Mouse (Mus musculus) CH12.LX (cell line): ENCODE data around the gene Tmem132c. TPM values are rescaled to one million over a fixed set of nuclear protein-coding genes. Genes with fewer than 3 reads are reported as not detected.

Source experiments
- DNase-seq: peaks from one replicate; pipeline ENCODE4 v3.0.0-alpha.2; 2013; ENCODE audit errors: extremely low read depth
- H3K27ac ChIP-seq: 2 replicates; pipeline ENCODE4 v1.5.1; 2012; ENCODE audit warnings: low read depth, mild to moderate bottlenecking, control low read depth, moderate library complexity; ENCODE audit not compliant: insufficient read depth
- H3K27me3 ChIP-seq: replicated peaks from 2 replicates; pipeline ENCODE3; 2012; ENCODE audit warnings: inconsistent platforms
- H3K36me3 ChIP-seq, 2 experiments: replicated peaks in 1 of 2; 2 replicates each; pipeline versions ENCODE3 to v1.6.1; 2012; ENCODE audit warnings: inconsistent platforms in 1 of 2, low read length in 1 of 2, mild to moderate bottlenecking in 1 of 2, mixed read lengths in 1 of 2, moderate library complexity in 1 of 2; ENCODE audit not compliant: control insufficient read depth in 1 of 2, insufficient read depth in 1 of 2
- H3K4me1 ChIP-seq, 2 experiments: 2 replicates each; pipeline ENCODE4 v1.6.1; 2012; ENCODE audit warnings: inconsistent platforms in 1 of 2, moderate library complexity in 1 of 2; ENCODE audit not compliant: insufficient read depth in 2 of 2, control insufficient read depth in 1 of 2
- H3K4me2 ChIP-seq: 2 replicates; pipeline ENCODE4 v1.6.1; 2012; ENCODE audit warnings: low read depth, mild to moderate bottlenecking, control low read depth; ENCODE audit not compliant: poor library complexity, insufficient read depth, severe bottlenecking
- H3K4me3 ChIP-seq, 3 experiments: fragments of 150-350 bp in 1 of 3; sonication (generic) in 1 of 3; replicated peaks in 1 of 3; 2 replicates each; pipeline versions ENCODE3 to v1.5.1; 2011 to 2012; ENCODE audit warnings: low read depth in 2 of 3, low read length in 2 of 3, mild to moderate bottlenecking in 2 of 3, moderate library complexity in 2 of 3, control low read depth in 1 of 3, improper control_type of control experiment in 1 of 3, inconsistent platforms in 1 of 3, mixed read lengths in 1 of 3; ENCODE audit not compliant: poor library complexity in 1 of 3
- H3K79me2 ChIP-seq: replicated peaks from 2 replicates; pipeline ENCODE4 v1.6.1; 2012; ENCODE audit warnings: mild to moderate bottlenecking, moderate library complexity; ENCODE audit not compliant: control insufficient read depth, poor library complexity, insufficient read depth, severe bottlenecking; ENCODE audit errors: extremely low read depth
- H3K9ac ChIP-seq: 2 replicates; pipeline ENCODE4 v1.6.1; 2012; ENCODE audit warnings: low read depth, mild to moderate bottlenecking, control low read depth, moderate library complexity; ENCODE audit not compliant: insufficient read depth
- H3K9me3 ChIP-seq: replicated peaks from 2 replicates; pipeline ENCODE3; 2012; ENCODE audit warnings: low read length, inconsistent platforms, mixed read lengths
- E2F4 ChIP-seq: IDR thresholded peaks from 2 replicates; pipeline ENCODE4 v1.6.1; 2011; ENCODE audit warnings: low read depth, low read length, improper control_type of control experiment; ENCODE audit not compliant: insufficient replicate concordance
- ELF1 ChIP-seq: IDR thresholded peaks from 2 replicates; pipeline ENCODE4 v1.6.1; 2014; ENCODE audit warnings: low read depth, mild to moderate bottlenecking, inconsistent platforms, low read length, improper control_type of control experiment
- EP300 ChIP-seq: IDR thresholded peaks from 2 replicates; pipeline ENCODE4 v1.6.1; 2011; ENCODE audit warnings: low read length, improper control_type of control experiment
- GABPA ChIP-seq: IDR thresholded peaks from 2 replicates; pipeline ENCODE4 v1.6.1; 2012; ENCODE audit warnings: low read depth, low read length, improper control_type of control experiment, inconsistent platforms; ENCODE audit not compliant: insufficient replicate concordance
- IRF4 ChIP-seq: IDR thresholded peaks from 2 replicates; pipeline ENCODE4 v1.6.1; 2014; ENCODE audit warnings: low read depth, mild to moderate bottlenecking, inconsistent platforms, low read length, improper control_type of control experiment
- JUN ChIP-seq: IDR thresholded peaks from 2 replicates; pipeline ENCODE4 v1.6.1; 2011; ENCODE audit warnings: low read depth, mild to moderate bottlenecking, low read length, improper control_type of control experiment, moderate library complexity; ENCODE audit not compliant: insufficient read depth
- MAFK ChIP-seq: IDR thresholded peaks from 2 replicates; pipeline ENCODE4 v1.6.1; 2011; ENCODE audit warnings: low read length, improper control_type of control experiment; ENCODE audit not compliant: insufficient replicate concordance
- MEF2A ChIP-seq: IDR thresholded peaks from 2 replicates; pipeline ENCODE4 v1.6.1; 2014; ENCODE audit warnings: low read depth, mild to moderate bottlenecking, inconsistent platforms, low read length, improper control_type of control experiment, borderline replicate concordance
- MXI1 ChIP-seq: IDR thresholded peaks from 2 replicates; pipeline ENCODE4 v1.6.1; 2011; ENCODE audit warnings: mild to moderate bottlenecking, low read depth, low read length, improper control_type of control experiment
- MYC ChIP-seq: IDR thresholded peaks from 2 replicates; pipeline ENCODE4 v1.6.1; 2011; ENCODE audit warnings: low read depth, mild to moderate bottlenecking, improper control_type of control experiment, low read length
- NELFE ChIP-seq: IDR thresholded peaks from 2 replicates; pipeline ENCODE4 v1.6.1; 2011; ENCODE audit warnings: low read depth, low read length, improper control_type of control experiment
- POLR2AphosphoS2 ChIP-seq: IDR thresholded peaks from 2 replicates; pipeline ENCODE4 v1.6.1; 2011; ENCODE audit warnings: low read depth, low read length, improper control_type of control experiment
- SIN3A ChIP-seq: IDR thresholded peaks from 2 replicates; pipeline ENCODE4 v1.6.1; 2012; ENCODE audit warnings: low read length, improper control_type of control experiment, inconsistent platforms
- SMC3 ChIP-seq: IDR thresholded peaks from 2 replicates; pipeline ENCODE4 v1.6.1; 2011; ENCODE audit warnings: low read depth, low read length, improper control_type of control experiment
- TBP ChIP-seq: conservative IDR thresholded peaks from 2 replicates; pipeline ENCODE4 v1.6.1; 2011; ENCODE audit warnings: low read depth, low read length, improper control_type of control experiment
- ZC3H11A ChIP-seq: IDR thresholded peaks from 2 replicates; pipeline ENCODE4 v1.6.1; 2012; ENCODE audit warnings: low read depth, mild to moderate bottlenecking, inconsistent platforms, low read length, improper control_type of control experiment
- ZNF384 ChIP-seq: IDR thresholded peaks from 2 replicates; pipeline ENCODE4 v1.6.1; 2012; ENCODE audit warnings: low read depth, low read length, improper control_type of control experiment, inconsistent platforms
- dilution Hi-C: fragments of 300-500 bp; cut with MboI; formaldehyde crosslinking; loops from 2 replicates; pipeline ENCODE4 v1.14.3; 2020; ENCODE audit warnings: low sequenced_read_pairs; ENCODE audit not compliant: extremely low pct_unique_long_range_greater_than_20kb, extremely low pct_ligation_motif_present
- in situ Hi-C: fragments of 300-500 bp; cut with MboI; formaldehyde crosslinking; loops from 3 replicates; pipeline ENCODE4 v1.14.3; 2019; ENCODE audit warnings: low sequenced_read_pairs, low pct_ligation_motif_present, low pct_unique_long_range_greater_than_20kb, mixed read lengths
- polyA plus RNA-seq: library from polyadenylated mRNA; unstranded; fragments of >175 nt; gene quantifications from 2 replicates; pipeline ENCODE4 v1.2.1, GENCODE M21; 2012; ENCODE audit warnings: low read depth; ENCODE audit not compliant: insufficient read length
- total RNA-seq, 2 experiments: library from RNA; depleted of rRNA; stranded (reverse); fragments of 300-350 nt in 1 of 2; fragments of >200 nt in 1 of 2; gene quantifications; 2 replicates each; pipeline ENCODE4 v1.2.3; 2012 to 2014

Tmem132c gene
- total and polyA plus RNA-seq, 3 experiments = not detected

DNA sequence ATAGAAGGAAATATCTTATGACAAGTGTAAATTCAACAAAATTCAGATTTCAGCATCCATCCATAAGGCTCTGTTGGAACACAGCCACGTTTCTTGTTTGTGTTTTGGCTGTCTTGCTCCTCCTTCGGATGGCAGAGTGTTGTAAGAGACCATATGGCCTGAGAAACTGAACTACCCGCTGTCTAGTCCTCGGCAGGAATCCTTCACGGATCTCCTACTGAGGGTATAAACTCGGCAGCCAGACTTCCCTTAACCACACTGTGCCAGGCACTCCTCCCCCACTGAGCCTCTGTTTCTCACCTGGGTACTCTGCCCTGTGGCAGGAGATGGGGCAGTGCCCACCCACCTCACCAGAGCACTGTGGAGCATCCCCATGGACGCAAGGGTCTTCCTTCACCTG lies 174.9 kb downstream of the Tmem132c start:
- Histone ChIP-seq H3K4me3 (no peak overlapping the region), H3K36me3 (no peaks in the 10 kb centered on the region), H3K27ac (no peak overlapping the region), H3K9me3 (peaks cover 91% of the 10 kb centered on the region), H3K4me2 (no peak overlapping the region), H3K4me1 (no peaks in the 10 kb centered on the region), H3K79me2 (no peaks in the 10 kb centered on the region), H3K9ac (no peak overlapping the region), H3K27me3 (no peaks in the 10 kb centered on the region)
- dilution Hi-C loops (no loop called here), in situ Hi-C loops (no loop called here)
- DNase-seq = no peak
- TF ChIP-seq POLR2AphosphoS2 = no peak
- no peak for TF ChIP-seq ELF1

DNA sequence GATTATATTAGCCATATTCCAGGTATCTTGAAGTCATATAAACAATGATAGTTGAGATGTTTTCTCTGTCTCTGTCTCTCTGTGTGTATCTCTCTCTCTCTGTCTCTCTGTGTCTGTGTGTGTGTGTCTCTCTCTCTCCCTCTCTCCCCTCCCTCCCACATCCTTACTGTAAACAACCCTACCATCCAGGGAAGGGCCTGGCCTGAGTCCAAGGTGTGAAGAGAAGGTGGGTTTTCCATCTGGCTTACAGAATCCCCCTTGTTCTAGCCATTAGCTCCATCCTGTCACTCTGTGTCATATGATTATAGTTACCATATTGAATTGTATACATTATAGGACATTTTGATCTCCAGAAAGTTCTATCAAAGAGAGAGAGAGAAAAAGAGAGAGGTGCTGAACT lies 182.3 kb downstream of the Tmem132c start:
- no peaks in the 10 kb centered on the region for H3K36me3 ChIP-seq
- TF ChIP-seq TBP (no peak), MYC (no peak), NELFE (no peak), EP300 (no peak), SIN3A (no peak), ZC3H11A (no peak), ZNF384 (no peak), SMC3 (no peak), IRF4 (no peak), MAFK (no peak), GABPA (no peak), MEF2A (no peak), E2F4 (no peak), JUN (no peak), MXI1 (no peak)
- dilution Hi-C loops = no loop called here
- H3K79me2 ChIP-seq = no peaks in the 10 kb centered on the region
- in situ Hi-C loops = no loop called here
- H3K9ac ChIP-seq = no peak overlapping the region
- H3K4me3 ChIP-seq = no peak overlapping the region
- no peaks in the 10 kb centered on the region for H3K27me3 ChIP-seq
- H3K4me2 ChIP-seq = no peak overlapping the region
- no peaks in the 10 kb centered on the region for H3K4me1 ChIP-seq
- no peak overlapping the region for H3K27ac ChIP-seq
- no peak for DNase-seq
- peaks cover 79% of the 10 kb centered on the region for H3K9me3 ChIP-seq
